Mouse (Mus musculus) small intestine, adult 2 months (tissue): ENCODE measurements at regions not wholly inside any gene's neighbourhood (a gene's known extent, or its start where the extent isn't known, plus 50 kb on each side); places are given as distances from the start of the nearest gene placed in this dataset.

Experiments used
- H3K27ac ChIP-seq: fragments of 200-500 bp; 2 replicates; pipeline ENCODE4 v1.5.1; 2012; ENCODE audit warnings: low read depth, low read length, control low read depth, inconsistent platforms; ENCODE audit not compliant: insufficient read depth
- H3K27me3 ChIP-seq: fragments of 200-500 bp; 2 replicates; pipeline ENCODE4 v1.6.1; 2012; ENCODE audit warnings: mild to moderate bottlenecking, moderate library complexity, low read length, inconsistent platforms; ENCODE audit not compliant: control insufficient read depth, insufficient read depth
- H3K36me3 ChIP-seq: fragments of 200-500 bp; 2 replicates; pipeline ENCODE4 v1.6.1; 2012; ENCODE audit warnings: mild to moderate bottlenecking, low read length, control low read depth, inconsistent platforms; ENCODE audit not compliant: control insufficient read depth, insufficient read depth
- H3K4me1 ChIP-seq: fragments of 200-500 bp; 2 replicates; pipeline ENCODE4 v1.6.1; 2012; ENCODE audit warnings: low read length, inconsistent platforms, mixed read lengths; ENCODE audit not compliant: control insufficient read depth, insufficient read depth, insufficient read length
- H3K4me3 ChIP-seq: fragments of 200-500 bp; 2 replicates; pipeline ENCODE4 v1.5.1; 2012; ENCODE audit warnings: low read depth, mild to moderate bottlenecking, control low read depth, inconsistent platforms, low read length, moderate library complexity
- CTCF ChIP-seq: fragments of 200-500 bp; IDR thresholded peaks from 2 replicates; pipeline ENCODE4 v1.5.1; 2012; ENCODE audit warnings: low read depth, mild to moderate bottlenecking, control low read depth, inconsistent platforms, low read length, moderate library complexity, mixed read lengths; ENCODE audit not compliant: insufficient replicate concordance, insufficient read length; ENCODE audit errors: extremely low read depth
- POLR2A ChIP-seq: fragments of 200-500 bp; IDR thresholded peaks from 2 replicates; pipeline ENCODE4 v1.6.1; 2012; ENCODE audit warnings: low read depth, mild to moderate bottlenecking, control low read depth, inconsistent platforms, low read length, moderate library complexity
- WGBS: fragments of 180-500 bp; shearing (Covaris S2); methylation state at CpG from one replicate; pipeline ENCODE4 v1.1.7; 2018; 5-methylcytosine and 5-hydroxymethylcytosine counted together

DNA sequence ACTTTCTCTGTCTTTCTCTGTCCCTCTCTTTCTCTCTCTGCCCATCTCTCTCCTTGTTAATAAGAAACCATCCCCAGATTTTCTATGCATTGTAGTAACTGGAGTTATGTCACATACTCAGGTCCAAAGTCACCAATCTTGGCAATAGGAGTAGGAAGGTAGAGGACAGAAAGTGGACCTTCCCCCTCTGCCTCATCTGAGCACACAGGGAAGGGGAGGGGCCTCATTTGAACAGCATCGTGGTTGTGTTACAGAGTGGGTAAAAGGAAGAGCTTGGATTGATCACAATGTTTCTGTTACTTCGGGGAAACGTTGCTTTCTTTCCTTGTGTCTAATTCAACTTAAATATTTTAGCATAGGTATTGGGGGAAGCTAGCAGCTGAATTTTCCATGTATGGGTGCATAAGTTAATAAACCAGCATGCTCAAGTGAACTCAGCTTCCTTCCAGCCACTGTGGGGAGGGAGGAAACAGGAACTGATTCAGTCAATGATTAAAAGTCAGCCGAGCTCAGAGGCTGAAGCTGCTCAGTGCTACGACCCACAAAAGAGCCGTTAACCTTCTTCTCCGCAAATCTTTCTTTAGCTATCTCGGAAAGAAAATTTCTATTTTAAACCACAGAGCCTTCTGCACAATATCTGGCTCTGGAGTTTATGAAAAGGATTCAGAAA is 243.5 kb downstream of the Hace1 start:
- Histone ChIP-seq H3K4me1 (no peaks in the 10 kb centered on the region), H3K36me3 (no peaks in the 10 kb centered on the region), H3K4me3 (no peak overlapping the region), H3K27me3 (no peaks in the 10 kb centered on the region), H3K27ac (no peak overlapping the region)
- TF ChIP-seq POLR2A (no peak), CTCF (no peak)
- WGBS = 33% methylated on average over 8 of the region's 8 CpGs

DNA sequence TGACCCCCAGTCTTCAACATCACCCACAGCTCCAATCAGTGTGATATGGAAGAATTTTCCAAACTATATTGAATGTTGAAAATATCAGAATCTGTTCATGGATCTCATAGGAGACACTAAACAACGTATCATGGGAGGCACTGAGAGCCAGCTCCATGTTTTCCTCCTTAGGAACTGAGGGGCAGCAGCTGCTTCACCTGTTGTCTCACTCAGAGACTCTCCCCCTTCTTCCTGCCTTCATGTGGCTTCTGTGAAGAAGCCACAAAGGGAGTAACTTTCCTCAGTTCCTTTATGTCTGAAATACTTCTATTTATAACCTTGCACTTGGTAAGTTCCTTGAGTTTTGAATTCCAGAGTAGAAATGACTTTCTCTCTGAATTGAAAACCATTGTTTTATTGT is 244.6 kb downstream of the Hace1 start:
- H3K4me3 ChIP-seq = no peak overlapping the region
- 75% methylated on average over 1 of the region's 1 CpGs for WGBS

DNA sequence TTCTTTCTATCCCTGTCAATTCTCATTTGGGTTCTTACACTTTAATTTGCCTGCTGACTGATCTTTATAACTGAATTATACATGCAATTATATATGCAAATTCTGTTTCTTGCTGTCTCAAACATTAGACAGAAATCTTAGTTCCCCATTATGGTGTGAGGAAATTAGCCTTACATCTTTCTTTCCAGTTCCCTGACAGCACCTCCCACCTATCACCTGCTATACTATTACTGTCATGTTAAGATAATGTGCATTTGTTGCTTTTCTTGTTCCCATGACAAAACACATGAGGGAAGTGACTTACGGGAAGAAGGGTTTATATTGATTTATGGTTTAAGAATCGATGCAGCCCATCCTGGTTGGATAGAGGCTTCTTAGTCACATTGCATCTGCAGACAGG is 246.0 kb downstream of the Hace1 start:
- TF ChIP-seq POLR2A (no peak), CTCF (no peak)
- H3K4me3 ChIP-seq = no peak overlapping the region
- no peak overlapping the region for H3K27ac ChIP-seq
- H3K36me3 ChIP-seq = no peaks in the 10 kb centered on the region
- no peaks in the 10 kb centered on the region for H3K4me1 ChIP-seq
- WGBS = 52% methylated on average over 2 of the region's 2 CpGs
- H3K27me3 ChIP-seq = no peaks in the 10 kb centered on the region

More for the DNA sequence above, 244.6 kb downstream of the Hace1 start:
- no peak overlapping the region for H3K27ac ChIP-seq
- no peak for TF ChIP-seq CTCF
- TF ChIP-seq POLR2A = no peak
- no peaks in the 10 kb centered on the region for H3K27me3 ChIP-seq
- no peaks in the 10 kb centered on the region for H3K4me1 ChIP-seq
- no peaks in the 10 kb centered on the region for H3K36me3 ChIP-seq

DNA sequence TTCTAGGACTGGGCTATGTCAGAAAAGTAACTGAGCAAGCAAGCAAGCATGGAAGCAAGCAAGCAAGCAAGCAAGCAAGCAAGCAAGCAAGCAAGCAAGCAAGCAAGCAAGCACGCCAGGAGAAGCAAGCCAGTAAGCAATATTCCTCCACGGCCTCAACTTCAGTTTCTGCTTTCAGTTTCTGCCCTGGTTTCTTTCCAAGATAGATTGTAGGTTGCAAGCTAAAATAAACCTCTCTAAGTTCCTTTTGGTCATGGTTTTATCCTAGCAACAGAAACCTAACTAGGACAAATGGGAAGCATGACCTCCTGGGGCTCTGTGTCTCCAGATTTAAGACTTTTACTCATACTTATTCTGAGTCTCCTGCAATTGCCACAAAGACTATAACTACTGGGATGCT is 271.0 kb downstream of the Hace1 start:
- no peaks in the 10 kb centered on the region for H3K4me1 ChIP-seq
- WGBS = 66% methylated on average over 2 of the region's 2 CpGs
- TF ChIP-seq CTCF (no peak), POLR2A (no peak)

DNA sequence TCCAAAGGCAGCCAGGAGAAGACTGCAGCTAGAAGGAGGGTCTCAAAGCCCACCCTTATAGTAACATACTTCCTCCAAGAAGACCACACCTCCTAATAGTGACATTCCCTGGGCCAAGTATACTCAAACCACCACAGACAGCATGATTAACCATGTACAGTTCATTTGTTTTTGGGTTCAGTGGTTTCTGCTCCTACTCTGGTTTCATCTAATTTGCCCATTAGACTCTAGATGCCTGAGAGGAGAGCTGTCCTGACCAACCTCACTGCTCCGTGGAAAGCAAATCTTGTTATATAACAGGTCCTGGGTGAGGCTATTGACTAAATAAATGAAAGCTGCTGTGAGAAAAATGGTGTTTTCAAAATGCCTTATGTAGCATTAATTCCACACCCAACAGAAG is 272.2 kb downstream of the Hace1 start:
- Histone ChIP-seq H3K27ac (no peak overlapping the region), H3K4me1 (no peaks in the 10 kb centered on the region), H3K36me3 (no peaks in the 10 kb centered on the region), H3K27me3 (no peaks in the 10 kb centered on the region), H3K4me3 (no peak overlapping the region)
- WGBS = 82% methylated on average over 1 of the region's 1 CpGs
- no peak for TF ChIP-seq CTCF
- no peak for TF ChIP-seq POLR2A

More for the DNA sequence above, 271.0 kb downstream of the Hace1 start:
- Histone ChIP-seq H3K27me3 (no peaks in the 10 kb centered on the region), H3K36me3 (no peaks in the 10 kb centered on the region), H3K27ac (no peak overlapping the region), H3K4me3 (no peak overlapping the region)

DNA sequence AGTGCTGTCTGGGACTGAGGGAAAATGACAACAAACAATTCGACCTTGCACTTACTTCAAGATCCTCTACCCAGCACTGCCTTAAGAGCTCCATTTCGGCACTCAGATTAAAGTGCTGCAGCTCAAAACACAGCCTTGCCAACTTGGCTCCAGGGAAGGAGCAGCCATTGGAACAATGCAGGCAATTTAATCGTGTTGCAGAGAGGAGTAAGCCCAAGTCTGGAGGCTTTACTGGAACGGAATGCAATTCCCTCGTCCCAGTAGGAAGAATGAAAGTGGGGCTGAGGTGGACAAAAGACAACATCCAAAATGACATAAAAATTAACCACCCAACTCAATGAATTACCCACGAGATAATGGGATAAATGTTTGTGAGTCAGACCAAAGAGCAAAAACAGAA is 273.0 kb downstream of the Hace1 start:
- 55% methylated on average over 6 of the region's 6 CpGs for WGBS
- H3K27ac ChIP-seq = no peak overlapping the region
- no peak for TF ChIP-seq CTCF
- TF ChIP-seq POLR2A = no peak
- no peaks in the 10 kb centered on the region for H3K4me1 ChIP-seq
- H3K4me3 ChIP-seq = no peak overlapping the region
- no peaks in the 10 kb centered on the region for H3K36me3 ChIP-seq
- no peaks in the 10 kb centered on the region for H3K27me3 ChIP-seq

DNA sequence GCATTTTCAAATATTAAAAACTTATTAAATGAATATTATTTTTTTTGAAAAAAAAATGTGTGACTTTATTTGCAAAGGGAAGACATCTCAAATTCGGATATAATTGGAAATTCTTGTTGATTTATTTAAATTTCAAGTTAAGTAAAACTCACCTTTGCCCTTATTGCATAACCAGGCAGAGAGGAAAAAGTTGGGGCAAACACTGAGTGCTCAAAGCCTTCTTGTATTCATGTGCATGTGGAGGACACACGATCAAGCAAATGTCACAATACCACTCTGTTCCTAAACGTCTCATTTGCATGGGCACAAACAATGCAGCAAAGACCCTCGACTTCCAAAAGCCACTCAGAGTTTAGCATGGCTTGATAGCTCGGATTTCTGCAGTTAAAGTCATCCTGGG is 275.1 kb downstream of the Hace1 start:
- WGBS = 43% methylated on average over 5 of the region's 5 CpGs
- H3K27me3 ChIP-seq = no peaks in the 10 kb centered on the region
- H3K4me3 ChIP-seq = no peak overlapping the region
- no peaks in the 10 kb centered on the region for H3K36me3 ChIP-seq
- TF ChIP-seq CTCF (no peak), POLR2A (no peak)
- H3K27ac ChIP-seq = no peak overlapping the region
- no peaks in the 10 kb centered on the region for H3K4me1 ChIP-seq
